Mouse (Mus musculus): Measurements from ENCODE around the gene Fuz.
"Not testable (repeated sequence)": the region's sequence is repeated elsewhere in the genome, so short reads cannot be mapped to it uniquely, and the experiment has no call there.

The Fuz gene

DNA sequence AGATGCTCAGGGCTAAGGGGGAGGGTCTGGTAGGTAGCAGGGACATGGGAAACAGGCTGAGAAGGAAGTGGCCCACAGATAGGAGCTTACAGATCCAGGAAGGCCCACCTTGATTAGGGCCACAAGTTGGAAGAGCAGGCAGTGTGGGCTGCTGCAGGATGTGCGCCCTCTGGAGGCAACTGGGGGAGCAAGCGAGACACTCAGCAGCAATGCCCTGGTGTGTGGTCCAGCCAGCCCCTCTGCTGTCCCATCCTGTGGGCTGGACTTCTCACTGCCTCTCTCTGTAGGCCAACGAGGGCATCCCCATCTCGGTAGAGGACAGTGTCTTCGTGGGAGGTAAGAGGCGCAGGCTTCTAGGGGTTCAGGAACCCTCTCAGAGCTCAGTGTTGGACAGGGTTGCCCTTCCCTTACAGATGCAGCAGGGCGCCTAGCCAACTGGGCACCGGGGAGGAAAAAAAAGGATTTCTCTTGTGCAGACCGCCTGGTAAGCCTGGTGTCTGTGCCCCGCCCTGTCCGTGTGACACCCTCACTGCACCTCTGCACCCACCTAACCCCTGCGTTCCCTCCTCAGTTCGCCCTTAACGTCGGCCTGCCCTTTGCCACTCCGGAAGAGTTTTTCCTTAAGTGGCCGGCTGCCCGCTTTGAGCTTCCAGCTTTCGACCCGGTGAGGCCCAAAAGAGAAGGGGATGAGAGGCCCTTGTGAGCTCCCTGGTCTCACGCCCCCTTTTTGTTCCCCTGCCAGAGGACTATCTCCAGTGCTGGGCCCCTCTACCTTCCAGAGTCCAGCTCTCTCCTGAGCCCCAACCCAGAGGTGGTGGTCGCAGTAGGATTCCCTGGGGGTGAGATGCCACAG, 35.1 kb upstream of the Fuz start:
- DNase-seq (ENCODE audit: low spot score in 2 of 2) = peak; percentile 57 to 82

DNA sequence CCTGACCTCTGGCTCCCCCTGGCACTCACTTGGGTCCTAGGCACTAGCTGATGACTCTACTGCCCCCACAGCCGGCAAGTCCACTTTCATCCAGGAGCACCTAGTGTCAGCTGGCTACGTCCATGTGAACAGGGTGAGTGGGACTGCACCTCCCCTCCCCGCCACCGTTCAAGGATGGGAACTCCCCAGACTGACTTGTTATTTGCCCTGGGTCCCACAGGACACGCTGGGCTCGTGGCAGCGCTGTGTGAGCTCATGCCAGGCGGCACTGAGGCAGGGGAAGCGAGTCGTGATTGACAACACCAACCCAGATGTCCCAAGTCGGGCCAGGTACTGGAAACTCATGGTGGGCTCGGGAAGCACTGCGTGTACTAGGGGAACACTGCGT, 34.5 kb upstream of the Fuz start:
- DNase-seq (ENCODE audit: low spot score in 2 of 2) = no peak

DNA sequence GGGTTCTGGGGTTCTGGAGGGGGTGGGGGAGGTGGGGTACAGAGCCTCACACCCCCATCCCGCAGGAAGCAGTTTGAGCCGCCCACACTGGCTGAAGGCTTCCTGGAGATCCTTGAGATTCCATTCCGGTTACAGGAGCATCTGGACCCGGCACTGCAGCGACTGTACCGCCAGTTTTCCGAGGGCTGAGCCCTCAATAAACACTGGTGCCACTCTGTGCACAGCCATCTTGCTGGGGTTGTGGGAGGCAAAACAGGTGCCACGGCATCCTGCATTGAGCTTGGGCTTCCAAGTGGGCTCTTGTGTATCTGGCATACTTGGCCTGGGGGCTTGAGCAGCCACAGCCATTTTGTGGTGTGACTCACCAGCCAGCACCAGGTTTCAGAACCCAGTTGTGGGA, 33.4 kb upstream of the Fuz start:
- DNase-seq (ENCODE audit: low spot score in 2 of 2) = no peak

DNA sequence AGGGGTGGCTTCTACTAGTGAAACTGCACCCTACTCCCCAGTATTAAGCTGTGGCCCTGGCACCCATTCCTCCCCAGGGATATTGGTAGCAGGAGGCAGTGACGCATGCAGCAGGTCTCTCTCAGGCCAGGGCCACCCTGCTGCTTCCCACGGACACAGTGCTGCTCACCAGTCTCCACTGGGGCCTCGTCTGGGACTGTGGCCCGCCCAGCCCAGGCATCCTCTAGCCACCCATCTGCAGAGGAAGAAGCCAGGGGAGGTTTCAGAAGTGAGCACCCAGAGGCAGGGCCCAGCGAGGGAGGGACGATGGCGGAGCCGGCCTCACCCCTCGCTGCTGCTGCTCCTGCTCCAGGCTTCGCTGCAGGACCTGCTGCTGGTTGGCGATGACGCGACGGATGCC, 32.7 kb upstream of the Fuz start:
- DNase-seq (ENCODE audit: low spot score in 2 of 2) = no peak

- no peak for DNase-seq (ENCODE audit: low spot score in 2 of 2)
These were observed 31.8 kb upstream of the Fuz start for GRCm38 (mm10) chr7:44863982-44864494.

GRCm38 (mm10) chr7:44864595-44865542, 31.0 kb upstream of the Fuz start:
- DNase-seq (ENCODE audit: low spot score in 2 of 2) = no peak

GRCm38 (mm10) chr7:44866276-44867009, 29.4 kb upstream of the Fuz start:
- no peak for DNase-seq (ENCODE audit: low spot score in 2 of 2)

DNA sequence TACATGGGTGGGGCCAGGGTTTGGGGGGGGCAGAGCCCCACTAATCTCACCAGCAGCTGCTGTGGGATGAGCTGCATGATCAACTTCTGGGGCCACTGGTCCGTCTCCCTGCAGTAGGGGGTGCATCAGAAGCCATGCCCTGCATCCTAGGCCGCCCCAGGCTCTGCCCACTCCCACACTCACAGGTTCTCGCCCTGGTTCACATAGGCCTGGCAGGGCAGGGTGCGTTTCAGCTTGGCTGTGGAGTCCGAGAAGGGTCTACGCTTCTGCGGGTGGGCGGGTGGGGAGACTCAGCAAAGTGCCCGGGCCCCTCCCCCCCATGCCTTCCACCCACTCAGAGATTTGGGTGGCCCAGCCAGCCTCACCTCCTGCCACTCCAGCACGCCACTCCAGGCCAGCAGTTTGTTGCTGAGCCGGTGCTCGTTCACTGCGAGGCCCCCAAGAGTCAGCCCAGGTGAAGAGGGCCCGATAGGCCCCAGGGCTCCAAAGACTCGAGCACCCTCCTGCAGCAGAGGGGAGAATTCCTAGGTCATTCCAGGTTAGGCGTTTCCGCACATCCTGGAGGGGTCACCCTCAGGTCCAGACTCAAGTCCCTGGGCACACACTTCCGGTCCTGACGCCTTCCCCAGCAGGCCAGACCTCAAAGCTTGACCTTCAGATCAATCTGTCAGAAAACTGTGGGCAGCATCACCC, 28.7 kb upstream of the Fuz start:
- no peak for DNase-seq (ENCODE audit: low spot score in 2 of 2)

DNA sequence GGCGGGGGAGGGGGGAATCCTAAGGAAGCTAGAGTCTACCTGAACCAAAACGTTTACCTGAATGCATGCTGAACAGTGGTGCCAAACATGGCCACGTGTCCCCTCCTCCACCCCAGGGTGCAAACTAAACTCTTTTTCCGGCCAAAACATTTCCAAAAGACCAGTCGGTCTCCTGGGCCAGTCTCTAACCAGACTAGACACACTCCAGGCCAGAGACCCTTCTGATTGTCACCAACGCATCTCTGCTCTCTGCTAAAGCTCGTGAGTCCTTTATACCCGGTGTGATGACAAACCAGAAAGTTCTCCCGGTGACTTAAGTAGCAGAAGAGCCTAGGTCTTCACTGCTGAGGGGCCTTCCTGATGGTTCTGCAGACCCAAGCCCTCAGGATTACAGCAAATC, 28.1 kb upstream of the Fuz start:
- no peak for DNase-seq (ENCODE audit: low spot score in 2 of 2)

DNA sequence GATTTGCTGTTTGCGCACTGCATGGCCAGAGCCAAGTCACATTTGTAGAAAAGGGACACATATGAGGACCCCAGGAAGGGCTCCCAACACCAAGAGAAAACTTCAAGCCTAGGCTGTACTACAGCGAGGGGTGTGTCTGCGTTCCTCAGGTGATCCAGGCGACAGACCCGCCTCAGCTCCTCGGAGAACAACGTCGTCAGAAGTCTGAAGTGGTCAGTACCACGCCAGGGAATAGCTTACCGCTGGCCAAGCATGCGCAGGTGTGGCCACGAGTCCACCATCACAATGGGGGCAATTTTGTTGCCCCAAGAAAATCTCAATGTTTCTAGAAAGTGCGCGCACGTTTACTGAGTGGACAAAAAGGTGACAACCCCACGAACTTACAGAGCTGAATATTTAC, 27.4 kb upstream of the Fuz start:
- no peak for DNase-seq (ENCODE audit: low spot score in 2 of 2)

- peak in 1 of 2 experiments; percentile 57 for DNase-seq (ENCODE audit: low spot score in 2 of 2)
These were observed 26.8 kb upstream of the Fuz start for GRCm38 (mm10) chr7:44868919-44869696.

GRCm38 (mm10) chr7:44869697-44870528, 26.0 kb upstream of the Fuz start, which contains the start of gene Ptov1:
Gene Ptov1 (minus strand): TSS chr7:44869788.
- peak; percentile 87 to 93 for DNase-seq (ENCODE audit: low spot score in 2 of 2)

- no peak for DNase-seq (ENCODE audit: low spot score in 2 of 2)
These were observed 25.3 kb upstream of the Fuz start for GRCm38 (mm10) chr7:44870614-44871013.

- no peak for DNase-seq (ENCODE audit: low spot score in 2 of 2)
These were observed 24.7 kb upstream of the Fuz start for GRCm38 (mm10) chr7:44871181-44871580.

- DNase-seq (ENCODE audit: low spot score in 2 of 2) = not testable (repeated sequence)
These were observed 24.1 kb upstream of the Fuz start for GRCm38 (mm10) chr7:44871774-44872173.

GRCm38 (mm10) chr7:44877833-44878232, 18.0 kb upstream of the Fuz start:
- no peak for DNase-seq (ENCODE audit: low spot score in 2 of 2)

DNA sequence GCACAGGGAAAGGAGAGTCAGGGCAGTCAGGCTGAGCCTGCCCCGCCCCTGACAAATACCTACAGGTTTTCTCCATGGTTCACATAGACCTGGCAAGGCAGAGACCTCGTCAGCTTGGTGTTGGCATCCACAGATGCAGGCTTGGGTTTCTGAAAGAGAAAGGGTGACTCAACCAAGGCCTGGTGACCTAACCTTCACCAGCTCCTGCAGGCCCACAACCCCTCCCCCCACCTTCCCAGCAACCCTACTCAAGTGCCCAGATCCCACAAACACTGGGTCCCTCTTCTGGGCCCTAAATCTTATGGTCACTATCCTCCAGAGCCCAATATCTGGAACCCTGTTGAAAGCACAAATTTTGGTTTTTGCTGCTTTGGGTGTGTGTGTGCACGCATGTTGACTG, 12.8 kb upstream of the Fuz start:
- no peak for DNase-seq (ENCODE audit: low spot score in 2 of 2)

DNA sequence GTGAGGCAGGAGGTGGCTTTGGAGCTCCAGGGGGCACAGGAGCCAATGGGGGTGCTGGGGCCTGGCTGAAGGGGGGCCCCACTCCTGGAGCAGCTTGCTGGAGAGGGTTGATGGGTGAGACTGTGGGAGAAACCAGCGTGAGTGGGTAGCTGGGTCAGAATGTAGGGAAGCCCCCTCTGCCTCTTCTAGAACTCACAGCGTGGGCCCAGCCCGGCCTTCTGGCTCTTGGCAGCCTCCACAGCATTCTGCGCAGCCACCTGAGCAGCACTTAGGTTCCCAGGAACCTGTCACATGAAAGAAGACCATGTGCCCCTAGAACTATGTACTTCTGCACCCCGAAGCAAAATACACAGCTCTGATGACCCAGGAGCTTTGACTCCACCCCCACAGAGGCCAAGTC, 11.2 kb upstream of the Fuz start:
- DNase-seq (ENCODE audit: low spot score in 2 of 2) = no peak

GRCm38 (mm10) chr7:44886964-44887363, 8.9 kb upstream of the Fuz start:
- DNase-seq (ENCODE audit: low spot score in 2 of 2) = no peak

All from cerebellum, postnatal 4 days (tissue).